Mouse (Mus musculus) T-helper 17 cell (primary cell): ENCODE measurements around the gene Rhobtb1.

Source experiments
- in situ Hi-C, 2 experiments: fragments of 300-600 bp; cut with MboI, MseI; formaldehyde crosslinking; loops; 1 replicate in 1 of 2; 2 replicates in 1 of 2; pipeline ENCODE4 v1.15.1; 2025; ENCODE audit warnings: high pct_unique_total_duplicates in 2 of 2

Rhobtb1 gene

GRCm38 (mm10) chr10:69311867-69312266 lies 160.6 kb downstream of the Rhobtb1 start:
- in situ Hi-C loops = no loop called here

GRCm38 (mm10) chr10:69313944-69314343 lies 162.7 kb downstream of the Rhobtb1 start:
- in situ Hi-C loops = no loop called here

- in situ Hi-C loops = loop anchor here in 1 of 2 experiments (5.0 kb wide), 1 partner anchor 426 kb away; no protein-coding TSS in a partner anchor
Measured at GRCm38 (mm10) chr10:69318514-69318913, 167.3 kb downstream of the Rhobtb1 start.

- in situ Hi-C loops = no loop called here
Measured at GRCm38 (mm10) chr10:69320667-69321518, 169.7 kb downstream of the Rhobtb1 start.

- in situ Hi-C loops = no loop called here
Measured at GRCm38 (mm10) chr10:69321519-69322035, 170.3 kb downstream of the Rhobtb1 start.

GRCm38 (mm10) chr10:69323986-69324385 lies 172.8 kb downstream of the Rhobtb1 start:
- in situ Hi-C loops = no loop called here

GRCm38 (mm10) chr10:69324816-69325215 lies 173.6 kb downstream of the Rhobtb1 start:
- in situ Hi-C loops = loop anchor here in 1 of 2 experiments (25.0 kb wide), 1 partner anchor 762 kb away; the partner anchor contains the start of gene Ccdc6

- in situ Hi-C loops = loop anchor here in 1 of 2 experiments (25.0 kb wide), 1 partner anchor 761 kb away; the partner anchor contains the start of gene Ccdc6
Measured at GRCm38 (mm10) chr10:69326433-69326832, 175.2 kb downstream of the Rhobtb1 start.

GRCm38 (mm10) chr10:69327362-69327761 lies 176.1 kb downstream of the Rhobtb1 start:
- in situ Hi-C loops = loop anchor here in 1 of 2 experiments (25.0 kb wide), 1 partner anchor 760 kb away; the partner anchor contains the start of gene Ccdc6

- in situ Hi-C loops = loop anchor here in 1 of 2 experiments (25.0 kb wide), 1 partner anchor 759 kb away; the partner anchor contains the start of gene Ccdc6
Measured at GRCm38 (mm10) chr10:69328029-69328655, 176.9 kb downstream of the Rhobtb1 start.

GRCm38 (mm10) chr10:69328656-69329046 lies 177.4 kb downstream of the Rhobtb1 start:
- in situ Hi-C loops = loop anchor here in 1 of 2 experiments (25.0 kb wide), 1 partner anchor 759 kb away; the partner anchor contains the start of gene Ccdc6

GRCm38 (mm10) chr10:69331231-69331630 lies 180.0 kb downstream of the Rhobtb1 start:
- in situ Hi-C loops = loop anchor here in 1 of 2 experiments (25.0 kb wide), 1 partner anchor 756 kb away; the partner anchor contains the start of gene Ccdc6

GRCm38 (mm10) chr10:69333212-69333611 lies 182.0 kb downstream of the Rhobtb1 start:
- in situ Hi-C loops = loop anchor here in 1 of 2 experiments (25.0 kb wide), 1 partner anchor 754 kb away; the partner anchor contains the start of gene Ccdc6

GRCm38 (mm10) chr10:69334271-69335194 lies 183.3 kb downstream of the Rhobtb1 start:
- in situ Hi-C loops = loop anchor here in 1 of 2 experiments (25.0 kb wide), 1 partner anchor 753 kb away; the partner anchor contains the start of gene Ccdc6

- in situ Hi-C loops = loop anchor here in 1 of 2 experiments (25.0 kb wide), 1 partner anchor 752 kb away; the partner anchor contains the start of gene Ccdc6
Measured at GRCm38 (mm10) chr10:69335195-69335536, 183.9 kb downstream of the Rhobtb1 start.

GRCm38 (mm10) chr10:69335611-69336010 lies 184.4 kb downstream of the Rhobtb1 start:
- in situ Hi-C loops = loop anchor here in 1 of 2 experiments (25.0 kb wide), 1 partner anchor 752 kb away; the partner anchor contains the start of gene Ccdc6

GRCm38 (mm10) chr10:69336219-69336618 lies 185.0 kb downstream of the Rhobtb1 start:
- in situ Hi-C loops = loop anchor here in 1 of 2 experiments (25.0 kb wide), 1 partner anchor 751 kb away; the partner anchor contains the start of gene Ccdc6

GRCm38 (mm10) chr10:69340001-69340400 lies 188.8 kb downstream of the Rhobtb1 start:
- in situ Hi-C loops = loop anchor here in 1 of 2 experiments (25.0 kb wide), 1 partner anchor 747 kb away; the partner anchor contains the start of gene Ccdc6
